Mouse (Mus musculus) cerebellum, postnatal 4 days (tissue): Measurements from ENCODE around the gene Gm20388.
A peak's percentile ranks its signal among the peaks of the same experiment; 100 is the strongest.

Experiments used
- DNase-seq, 2 experiments: peaks; one replicate each; pipeline ENCODE4 v3.0.0; 2022; ENCODE audit warnings: low spot score in 2 of 2, mixed read lengths in 1 of 2

Gm20388 gene

DNA sequence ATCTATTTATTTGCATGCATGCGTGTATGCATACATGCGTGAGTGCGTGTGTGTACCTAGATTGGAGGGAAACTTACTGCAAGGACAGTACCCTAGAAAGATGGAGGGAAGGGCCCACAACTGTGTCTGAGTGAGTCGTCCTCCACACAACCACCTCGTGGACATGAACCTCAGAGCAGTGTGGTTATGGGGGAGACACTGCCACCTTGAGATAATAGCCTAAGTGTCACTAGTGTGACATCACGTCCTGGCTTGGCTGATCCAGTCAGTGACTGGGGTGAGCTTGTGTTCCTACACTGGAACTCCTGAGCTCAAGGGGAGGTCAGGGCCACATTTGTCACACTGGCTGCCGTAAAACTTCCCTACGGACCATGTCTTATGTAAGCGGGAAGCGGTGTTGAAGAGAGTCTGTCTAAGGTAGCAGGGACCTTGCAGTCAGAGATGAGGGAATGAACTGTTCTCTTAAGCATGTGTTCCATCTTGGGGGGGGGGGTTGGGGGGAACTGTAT is 1305.9 kb downstream of the Gm20388 start:
- no peak for DNase-seq

DNA sequence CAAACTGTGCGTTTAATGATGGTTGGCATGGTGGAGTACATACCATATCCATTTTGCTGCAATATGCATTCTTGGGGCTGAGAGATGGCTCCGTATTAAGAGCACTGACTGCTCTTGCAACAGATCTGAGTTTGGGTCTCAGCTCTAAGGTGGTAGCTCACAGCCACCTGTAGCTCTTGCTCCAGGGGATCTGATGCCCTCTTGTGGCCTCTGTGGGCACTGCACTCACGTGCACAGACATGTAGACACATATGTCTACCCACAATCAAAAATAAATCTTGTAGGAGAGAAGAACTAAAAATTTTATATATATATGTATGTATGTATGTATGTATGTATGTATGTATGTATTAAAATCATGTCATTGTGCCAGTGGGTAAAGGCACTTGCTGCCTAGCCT is 1307.8 kb downstream of the Gm20388 start:
- no peak for DNase-seq

DNA sequence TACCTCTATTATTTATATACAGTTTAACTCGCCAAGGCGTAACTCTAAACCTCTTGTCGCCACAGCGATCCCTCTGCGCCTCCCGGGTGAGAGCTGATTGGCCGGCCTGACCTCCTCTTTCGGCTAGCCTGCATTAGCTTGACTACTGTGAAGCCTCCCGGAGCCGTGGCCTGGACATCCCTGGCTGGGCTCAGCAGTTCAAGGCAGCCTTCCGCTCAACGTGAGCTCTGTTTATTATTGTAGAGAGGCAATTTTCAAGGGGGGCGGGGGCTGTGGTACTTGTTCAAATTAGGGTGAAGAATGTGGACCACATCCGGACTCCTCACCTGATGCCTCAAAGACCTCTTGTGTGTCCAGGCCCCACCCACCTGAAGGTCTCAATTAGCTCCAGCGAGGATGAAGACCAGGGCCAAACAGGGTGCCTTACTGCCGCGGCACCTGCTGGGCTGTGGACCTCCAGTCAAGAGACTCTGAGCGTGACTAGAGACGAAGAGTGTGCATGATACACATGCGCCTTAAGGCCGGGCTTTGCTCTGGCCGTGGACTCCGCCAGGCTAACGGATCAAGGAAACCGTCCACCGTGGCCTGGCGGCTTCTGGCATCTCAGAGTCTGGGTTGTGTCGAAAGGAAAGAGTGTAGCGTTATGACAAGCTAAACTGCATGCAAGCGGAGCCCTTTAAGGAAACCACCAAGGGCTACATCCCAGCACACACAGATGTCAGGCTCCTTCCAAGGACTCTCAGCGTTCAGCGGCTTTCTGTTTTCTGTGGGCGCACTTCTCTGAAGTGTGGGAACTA is 1309.7 kb downstream of the Gm20388 start:
- DNase-seq, result no peak

GRCm38 (mm10) chr8:121224709-121225108 is 1314.1 kb downstream of the Gm20388 start:
- no peak for DNase-seq

DNA sequence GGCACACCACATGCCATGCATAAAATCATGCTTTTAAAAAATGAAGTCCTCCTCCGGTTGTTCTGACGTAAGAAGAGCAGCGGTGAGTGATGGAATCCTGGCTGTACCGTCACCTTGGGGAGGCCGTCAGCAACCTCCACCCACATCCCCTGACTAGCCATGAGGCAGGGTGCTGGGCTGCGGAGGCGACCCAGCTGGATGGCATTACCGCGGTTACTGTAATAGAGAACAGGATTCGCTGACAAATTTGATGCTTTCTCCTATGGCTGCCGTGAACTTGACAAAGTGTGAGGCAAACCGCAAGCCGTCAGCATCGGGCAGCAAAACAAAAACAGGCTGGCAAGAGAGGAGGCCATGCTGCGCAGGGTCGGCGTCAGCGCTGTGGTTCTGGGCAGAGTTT is 1317.1 kb downstream of the Gm20388 start:
- DNase-seq, result no peak

DNA sequence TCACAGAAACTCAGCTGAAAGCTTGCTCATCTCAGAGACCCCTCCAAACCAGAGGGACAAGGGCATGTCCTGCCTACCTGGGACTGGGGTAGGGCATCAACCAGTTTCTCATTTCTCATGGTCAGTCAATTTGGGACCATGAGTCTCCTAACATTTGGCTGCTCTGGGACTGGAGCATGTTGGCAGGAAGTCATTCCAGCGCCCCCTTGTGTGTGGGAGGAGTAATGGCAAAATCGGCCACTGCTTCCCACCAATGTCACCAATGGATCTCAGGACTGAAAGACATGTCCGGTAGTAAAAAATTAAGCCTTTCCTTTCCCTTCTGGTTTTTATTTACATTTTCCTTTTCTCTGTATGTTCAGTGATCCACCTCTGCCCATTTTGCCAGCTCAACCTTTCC is 1318.3 kb downstream of the Gm20388 start:
- no peak for DNase-seq

- DNase-seq, result no peak
These were observed 1318.9 kb downstream of the Gm20388 start for GRCm38 (mm10) chr8:121229550-121229949.

- no peak for DNase-seq
These were observed 1322.6 kb downstream of the Gm20388 start for GRCm38 (mm10) chr8:121233196-121233595.

DNA sequence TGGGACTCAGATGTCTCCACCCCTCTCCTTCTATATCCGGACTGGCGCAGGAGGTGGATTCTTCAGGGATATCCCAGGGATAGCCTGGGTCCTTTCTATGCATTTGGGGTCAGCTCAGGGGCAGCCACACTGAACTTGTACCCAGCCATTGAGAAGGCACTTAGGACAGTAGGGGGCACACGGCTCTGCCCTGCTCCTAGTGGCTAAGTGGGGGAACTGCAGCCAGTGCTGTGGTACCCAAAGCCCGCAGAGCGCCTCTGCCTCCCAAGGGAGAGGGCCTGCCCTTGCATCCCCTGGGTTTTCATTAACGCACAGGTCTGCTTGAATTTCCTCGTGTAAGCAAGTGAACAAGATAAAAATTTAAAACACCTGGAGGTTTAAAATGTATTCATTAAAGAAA is 1324.3 kb downstream of the Gm20388 start:
- no peak for DNase-seq

GRCm38 (mm10) chr8:121239640-121240039 is 1329.0 kb downstream of the Gm20388 start:
- DNase-seq, result no peak

DNA sequence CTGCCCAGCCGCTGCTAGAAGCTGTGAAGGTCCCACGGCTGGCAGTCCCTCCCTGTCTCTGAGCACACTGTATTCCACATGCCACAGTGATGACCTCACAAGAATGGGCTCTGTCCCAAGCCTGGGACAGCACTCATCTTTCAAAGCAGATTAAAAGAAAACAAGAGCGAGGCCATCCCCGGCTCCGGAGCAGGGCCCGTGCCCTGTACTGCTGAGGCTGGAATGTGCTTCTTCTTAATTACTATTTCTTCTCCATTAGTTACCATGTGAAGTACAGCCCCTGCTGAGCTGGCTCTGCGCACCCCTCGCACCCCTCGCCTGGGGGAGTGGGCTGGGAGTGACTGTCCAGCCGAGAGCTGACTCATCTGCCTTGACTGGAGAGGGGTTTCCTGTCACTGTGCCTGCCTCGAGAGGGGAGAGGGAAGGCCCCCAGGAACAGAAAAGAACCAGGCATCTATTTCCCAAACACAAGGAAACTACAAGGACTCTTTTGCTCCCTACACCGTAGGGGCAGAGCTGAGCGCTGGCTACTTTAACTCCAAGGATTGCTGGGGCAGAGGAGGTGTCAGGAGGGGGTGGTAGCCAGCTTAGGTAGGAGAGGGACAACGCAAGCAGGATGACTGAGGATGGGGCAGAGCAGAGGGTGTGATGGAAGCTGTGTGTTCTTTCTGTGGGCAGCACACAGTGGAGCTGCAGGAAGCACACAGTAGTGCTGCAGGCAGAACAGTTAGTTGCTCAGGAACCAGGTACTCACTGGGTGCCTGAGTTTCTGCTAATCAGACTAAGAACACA is 1331.3 kb downstream of the Gm20388 start:
- DNase-seq, result peak in 1 of 2 experiments; percentile 23

- DNase-seq, result no peak
These were observed 1332.0 kb downstream of the Gm20388 start for GRCm38 (mm10) chr8:121242671-121243070.

- DNase-seq, result no peak
These were observed 1338.2 kb downstream of the Gm20388 start for GRCm38 (mm10) chr8:121248823-121249222.

DNA sequence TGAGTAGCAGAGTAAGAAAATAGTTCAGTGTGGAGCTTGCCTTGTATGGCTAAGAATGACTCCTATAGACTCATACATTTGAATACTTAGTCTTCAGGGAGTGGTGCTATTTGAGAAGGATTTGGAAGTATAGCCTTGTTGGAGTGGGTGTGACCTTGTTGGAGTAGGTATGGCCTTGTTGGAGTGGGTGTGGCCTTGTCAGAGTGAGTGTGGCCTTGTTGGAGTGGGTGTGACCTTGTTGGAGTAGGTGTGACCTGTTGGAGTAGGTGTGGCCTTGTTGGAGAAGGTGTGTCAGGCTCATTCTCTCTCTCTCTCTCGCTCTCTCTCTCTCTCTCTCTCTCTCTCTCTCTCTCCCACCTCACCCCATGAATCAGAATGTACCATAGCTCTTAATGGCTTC is 1338.8 kb downstream of the Gm20388 start:
- no peak for DNase-seq

DNA sequence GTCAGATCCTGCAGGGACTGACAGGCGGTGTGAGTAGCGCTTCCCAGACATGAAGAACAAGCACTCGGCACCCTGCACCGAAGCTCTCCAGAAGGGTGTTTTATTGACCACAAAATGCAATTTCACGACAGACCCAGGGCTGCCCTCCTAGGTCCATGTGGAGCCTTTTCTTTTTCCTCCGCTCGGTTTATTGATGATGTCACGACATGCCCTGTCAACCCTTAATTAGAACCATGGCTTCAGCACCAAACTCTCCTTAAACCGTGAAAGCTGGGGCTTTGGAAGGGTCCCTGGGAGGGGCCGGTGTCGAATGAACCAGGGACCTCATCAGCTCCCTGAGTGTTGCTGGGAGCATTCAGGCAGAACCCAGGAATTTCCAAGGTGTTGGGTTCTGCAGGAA is 1340.4 kb downstream of the Gm20388 start:
- no peak for DNase-seq

GRCm38 (mm10) chr8:121255727-121256265 is 1345.2 kb downstream of the Gm20388 start:
- DNase-seq, result no peak

GRCm38 (mm10) chr8:121258126-121258792 is 1347.6 kb downstream of the Gm20388 start:
- DNase-seq, result no peak

GRCm38 (mm10) chr8:121262728-121263389 is 1352.2 kb downstream of the Gm20388 start:
- no peak for DNase-seq

GRCm38 (mm10) chr8:121263390-121263775 is 1352.7 kb downstream of the Gm20388 start:
- no peak for DNase-seq

DNA sequence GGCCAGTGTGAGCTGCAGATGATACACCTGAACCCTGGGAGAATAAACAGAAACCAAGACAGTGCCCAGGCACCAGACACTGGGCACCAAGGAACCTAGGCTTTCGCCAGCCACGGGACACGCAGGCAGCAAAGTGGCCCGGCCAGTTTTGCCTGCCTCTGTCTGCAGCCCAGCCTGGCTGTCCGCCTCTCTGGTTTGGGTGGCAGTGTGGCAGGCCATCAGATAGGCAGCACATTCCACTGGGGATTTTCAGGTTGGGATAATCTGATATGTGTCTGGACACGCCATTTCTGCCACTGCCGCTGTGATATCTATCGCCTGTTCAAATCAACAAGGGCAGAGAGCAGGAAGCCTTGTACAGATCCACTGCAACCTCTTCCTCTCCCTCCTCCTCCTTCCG is 1353.6 kb downstream of the Gm20388 start:
- DNase-seq, result no peak

- DNase-seq, result no peak
These were observed 1360.9 kb downstream of the Gm20388 start for GRCm38 (mm10) chr8:121271542-121271941.
